Mouse (Mus musculus): ENCODE measurements at regions not wholly inside any gene's neighbourhood (a gene's known extent, or its start where the extent isn't known, plus 50 kb on each side); places are given as distances from the start of the nearest gene placed in this dataset.

DNA sequence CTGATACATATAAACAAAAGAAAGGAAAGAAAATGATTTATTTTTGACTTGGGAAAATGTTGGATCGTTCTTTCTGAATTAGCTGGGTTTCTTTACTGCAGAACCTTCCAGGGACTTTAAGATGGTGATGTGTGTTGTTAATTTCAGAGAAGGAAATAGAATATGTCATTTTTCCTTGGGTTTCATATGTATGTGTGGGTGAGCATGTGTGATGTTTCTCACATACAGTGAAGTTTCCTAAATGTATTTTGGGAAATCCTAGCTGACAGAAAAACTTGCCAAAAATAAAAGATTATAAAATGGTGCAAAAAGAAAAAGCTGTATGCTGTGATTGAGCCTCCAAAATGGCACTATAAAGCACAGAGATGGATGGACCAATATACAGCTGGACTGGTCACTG, 319.2 kb downstream of the Lmx1a start:
- no peak for DNase-seq

GRCm38 (mm10) chr1:168010416-168010815, 321.4 kb downstream of the Lmx1a start:
- no peak for DNase-seq

GRCm38 (mm10) chr1:168012069-168012468, 323.0 kb downstream of the Lmx1a start:
- DNase-seq = no peak

GRCm38 (mm10) chr1:168012611-168013010, 323.6 kb downstream of the Lmx1a start:
- DNase-seq = no peak

DNA sequence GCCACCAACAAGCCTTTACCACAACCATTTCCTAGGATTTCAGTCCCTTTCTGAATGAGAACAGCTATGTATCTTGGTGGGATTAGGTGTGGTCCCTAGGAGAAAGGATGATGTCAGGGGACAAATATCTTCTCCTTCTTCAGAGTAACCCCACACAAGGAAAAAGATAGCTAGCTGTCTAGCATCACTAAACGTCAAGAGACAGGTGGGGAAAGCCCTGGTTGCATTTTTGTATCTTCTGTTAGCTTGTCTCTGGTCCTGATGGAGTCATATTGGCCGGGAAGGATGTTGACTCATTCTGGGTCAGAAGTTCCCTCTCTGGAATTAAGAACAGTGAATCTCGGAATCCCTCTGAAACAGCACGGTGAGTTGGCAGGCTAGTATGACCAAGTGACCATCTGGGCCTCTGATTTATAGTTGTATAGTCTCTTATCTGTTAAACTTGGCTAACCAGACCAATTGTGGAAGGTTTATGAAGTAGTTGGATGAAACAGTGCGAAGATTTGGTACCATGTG, 327.4 kb downstream of the Lmx1a start:
- DNase-seq = no peak

- DNase-seq = no peak
These were observed 337.4 kb downstream of the Lmx1a start for GRCm38 (mm10) chr1:168026481-168026880.

GRCm38 (mm10) chr1:168044765-168045164, 355.7 kb downstream of the Lmx1a start:
- no peak for DNase-seq

- DNase-seq = no peak
These were observed 357.3 kb downstream of the Lmx1a start for GRCm38 (mm10) chr1:168046347-168046746.

DNA sequence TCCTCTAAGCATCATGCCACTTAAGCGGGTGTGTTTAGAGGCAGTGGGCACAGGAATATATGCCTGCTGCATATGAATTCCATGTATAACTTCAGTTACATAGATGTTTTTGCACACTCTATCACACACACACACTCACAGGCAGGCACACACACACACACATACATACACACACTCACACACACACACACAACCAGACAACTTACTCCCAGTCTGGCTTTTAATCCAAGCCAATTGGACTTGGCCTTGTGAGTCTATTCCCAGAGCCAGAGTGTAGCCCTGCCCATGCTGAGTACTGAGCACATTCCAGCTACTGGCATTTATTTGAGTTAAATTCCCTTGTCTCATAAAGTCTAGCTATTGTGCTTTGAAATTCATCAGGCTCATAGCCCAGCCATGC, 357.7 kb downstream of the Lmx1a start:
- no peak for DNase-seq

DNA sequence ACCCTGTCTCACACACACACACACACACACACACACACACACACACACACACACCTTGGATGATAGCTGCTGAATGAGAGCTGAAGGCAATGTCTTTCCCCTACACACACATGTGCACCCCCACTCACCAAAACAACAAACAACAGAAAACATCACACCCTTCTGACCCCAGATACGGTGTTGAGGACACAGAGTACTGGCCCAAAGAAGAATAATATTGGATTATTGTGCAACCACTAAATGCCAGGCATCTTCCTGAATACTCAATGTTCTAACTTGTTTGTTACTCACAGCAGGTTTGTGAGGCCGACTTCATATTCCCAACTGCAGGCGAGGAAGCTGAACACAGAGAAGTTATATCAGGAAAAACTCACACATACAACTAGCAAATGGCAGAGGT, 360.9 kb downstream of the Lmx1a start:
- no peak for DNase-seq

DNA sequence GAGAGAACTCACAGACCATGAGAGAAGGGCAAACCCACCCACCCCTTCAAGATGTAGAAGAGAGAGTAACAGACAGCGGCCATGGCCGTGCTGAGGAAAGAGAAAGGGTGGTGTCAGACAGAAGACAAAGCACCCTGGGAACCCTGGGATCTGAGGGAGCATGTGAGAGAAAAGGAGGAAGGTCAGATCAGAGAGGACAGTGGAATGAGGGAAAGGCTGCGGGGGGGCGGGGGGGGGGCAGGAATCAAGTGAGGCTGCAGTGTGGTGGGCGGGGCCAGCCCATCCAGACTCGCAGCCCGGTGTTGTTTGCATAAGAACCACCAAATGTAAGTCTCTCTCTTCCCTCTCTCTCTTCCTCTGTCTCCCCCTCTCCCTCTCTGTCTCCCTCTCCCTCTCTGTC, 367.4 kb downstream of the Lmx1a start:
- no peak for DNase-seq

DNA sequence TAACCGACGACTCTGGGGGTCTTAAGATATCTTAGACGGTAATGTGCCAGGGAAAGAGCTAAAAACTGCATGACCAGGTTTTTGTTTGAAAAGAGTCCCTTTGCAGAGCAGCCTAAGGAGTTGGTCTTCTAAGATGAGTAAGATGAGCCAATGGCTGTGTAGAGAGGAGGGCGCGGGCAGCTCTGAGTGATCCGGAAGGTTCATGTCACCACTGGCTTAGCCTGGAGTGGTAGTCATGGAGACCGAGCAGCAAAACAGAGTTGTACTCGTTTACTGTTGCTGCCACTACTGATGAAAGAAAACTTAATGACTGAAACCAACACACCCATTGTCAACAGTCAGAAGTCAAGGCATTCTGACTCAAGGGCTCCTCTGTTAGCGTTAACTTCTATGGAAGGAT, 368.4 kb downstream of the Lmx1a start:
- no peak for DNase-seq

DNA sequence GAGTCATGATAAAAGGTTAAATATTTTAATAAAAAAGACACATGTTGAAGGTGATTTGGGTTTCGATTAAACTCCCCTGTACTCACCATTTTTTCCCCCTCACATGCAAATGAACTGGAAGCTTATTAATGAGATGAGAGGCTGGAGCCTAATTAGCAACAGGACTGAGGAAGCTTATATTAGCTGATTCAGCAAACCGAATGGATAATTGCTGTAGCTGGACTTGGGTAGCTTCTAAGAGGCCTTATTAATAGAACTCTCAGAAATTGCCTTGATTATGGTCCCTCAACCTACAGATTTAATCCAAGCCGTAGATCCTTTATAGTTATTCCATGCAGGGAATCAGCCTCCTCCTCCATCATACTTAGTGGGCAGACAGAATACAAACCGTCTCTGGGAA, 369.7 kb downstream of the Lmx1a start:
- no peak for DNase-seq

GRCm38 (mm10) chr1:168064065-168064664, 367.9 kb downstream of the Pbx1 start:
- DNase-seq = no peak

DNA sequence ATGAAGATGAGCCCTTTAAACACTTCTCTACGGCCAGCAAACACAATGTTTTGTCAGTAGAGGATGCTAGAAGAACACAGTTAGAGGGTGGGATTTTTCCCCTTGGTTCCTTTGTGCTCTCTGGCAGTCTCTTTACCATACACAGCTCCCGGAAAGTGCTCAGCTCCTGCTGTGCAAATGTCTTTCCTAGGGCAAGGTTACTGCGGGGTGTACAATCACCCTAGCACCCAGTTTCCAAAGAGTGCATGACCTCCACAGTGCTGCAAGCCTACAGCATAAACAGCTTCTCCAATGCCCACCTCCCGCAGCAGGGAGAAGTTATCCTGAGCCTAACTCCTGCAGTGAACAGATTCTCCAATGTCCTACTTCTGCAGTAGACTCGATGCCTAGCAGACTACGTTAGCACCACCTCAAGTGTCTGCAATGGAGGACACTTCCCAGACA, 366.4 kb downstream of the Pbx1 start:
- no peak for DNase-seq

DNA sequence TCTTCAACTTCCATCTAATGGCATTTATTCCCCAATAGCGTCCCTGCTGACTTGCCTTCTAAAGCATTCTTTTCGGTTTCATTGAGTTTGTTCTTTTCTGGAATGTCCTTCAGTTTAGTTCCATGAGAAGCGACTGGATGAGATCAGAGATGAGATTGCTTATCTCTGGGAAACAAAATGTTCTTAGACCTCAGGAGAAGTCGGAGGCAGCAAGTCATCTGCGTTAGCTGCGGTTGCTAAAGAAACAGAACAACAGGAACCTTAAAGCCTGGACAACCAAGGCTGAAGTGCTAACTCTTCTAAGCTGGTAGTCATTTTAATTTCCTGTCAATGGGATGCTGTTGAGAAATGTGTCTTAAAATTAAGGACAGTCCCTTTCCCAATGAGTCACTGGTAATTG, 365.3 kb downstream of the Pbx1 start:
- DNase-seq = peak; percentile 32

GRCm38 (mm10) chr1:168068003-168068919, 363.8 kb downstream of the Pbx1 start:
- DNase-seq = no peak

DNA sequence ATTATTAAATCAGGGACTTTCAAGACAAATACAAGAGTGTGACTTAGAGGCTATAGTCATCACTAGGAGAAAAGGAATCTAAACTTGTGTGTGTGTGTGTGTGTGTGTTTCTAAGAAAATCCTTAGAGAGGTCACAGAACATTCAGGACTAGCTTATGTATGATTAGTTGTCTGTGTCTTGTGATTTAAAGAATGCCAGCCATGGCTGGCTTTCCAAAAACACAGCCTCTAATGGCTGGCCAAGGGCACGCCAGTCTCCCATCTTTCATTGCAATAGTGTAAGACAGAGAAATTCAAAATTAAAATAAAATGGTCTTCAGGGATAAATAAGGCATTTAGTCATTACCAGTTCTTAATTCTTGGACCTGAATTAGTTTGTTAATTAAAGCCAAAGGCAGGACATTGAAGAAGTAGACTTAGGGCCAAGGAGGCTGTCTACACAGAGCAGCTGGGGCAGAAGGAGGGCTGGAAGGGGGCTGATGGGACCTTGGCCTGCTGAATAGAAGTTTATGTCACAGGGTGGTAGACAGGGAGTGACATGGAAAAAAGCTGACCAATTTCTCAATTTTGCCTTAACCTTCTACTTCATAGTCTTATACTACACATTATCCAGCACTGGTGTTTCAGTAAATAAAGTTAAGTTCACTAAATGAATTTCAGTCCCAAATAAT, 363.0 kb downstream of the Pbx1 start:
- DNase-seq = no peak

Data from adrenal gland, postnatal 14 days (tissue).